Mouse (Mus musculus) midbrain, postnatal 0 days (tissue): ENCODE results near the gene Nxn. TPM values are rescaled to one million over a fixed set of nuclear protein-coding genes. Genes with fewer than 3 reads are reported as not detected.

Source experiments
- ATAC-seq: fragments of 200-750 bp; cut with Nextera tagmentation; 2 replicates; pipeline ENCODE4 v1.8.0; 2017; ENCODE audit warnings: moderate number of reproducible peaks, mild to moderate bottlenecking, moderate TSS enrichment, moderate library complexity; ENCODE audit not compliant: low FRiP score
- DNase-seq: peaks from one replicate; pipeline ENCODE4 v3.0.0-alpha.2; 2015; ENCODE audit warnings: low spot score
- H3K27ac ChIP-seq: fragments of 300-500 bp; sonication (generic); 2 replicates; pipeline ENCODE4 v1.5.1; 2014; ENCODE audit warnings: low read depth, mild to moderate bottlenecking, low read length, mixed read lengths
- H3K27me3 ChIP-seq: fragments of 300-500 bp; sonication (generic); 2 replicates; pipeline ENCODE4 v1.6.1; 2014; ENCODE audit warnings: low read length, control low read depth, mixed read lengths; ENCODE audit not compliant: insufficient read depth
- H3K36me3 ChIP-seq: fragments of 300-500 bp; sonication (generic); 2 replicates; pipeline ENCODE4 v1.6.1; 2014; ENCODE audit warnings: low read length, control low read depth, mixed read lengths; ENCODE audit not compliant: insufficient read depth
- H3K4me1 ChIP-seq: fragments of 300-500 bp; sonication (generic); 2 replicates; pipeline ENCODE4 v1.6.1; 2014; ENCODE audit warnings: mild to moderate bottlenecking, control low read depth, antibody characterized with exemption, low read length, mixed read lengths; ENCODE audit not compliant: insufficient read depth
- H3K4me2 ChIP-seq: fragments of 300-500 bp; sonication (generic); 2 replicates; pipeline ENCODE4 v1.6.1; 2014; ENCODE audit warnings: low read depth, mild to moderate bottlenecking, low read length, mixed read lengths; ENCODE audit not compliant: poor library complexity, severe bottlenecking
- H3K4me3 ChIP-seq: fragments of 300-500 bp; sonication (generic); 2 replicates; pipeline ENCODE4 v1.5.1; 2014; ENCODE audit warnings: low read depth, mild to moderate bottlenecking, low read length, moderate library complexity
- H3K9ac ChIP-seq: fragments of 300-500 bp; sonication (generic); replicated peaks from 2 replicates; pipeline ENCODE4 v1.6.1; 2014; ENCODE audit warnings: mild to moderate bottlenecking, low read length, moderate library complexity, mixed read lengths; ENCODE audit not compliant: poor library complexity, severe bottlenecking
- H3K9me3 ChIP-seq: fragments of 300-500 bp; sonication (generic); 2 replicates; pipeline ENCODE4 v1.6.1; 2016; ENCODE audit warnings: low read length, control low read depth
- CTCF ChIP-seq: IDR thresholded peaks from 2 replicates; pipeline ENCODE4 v1.5.1; 2016; ENCODE audit warnings: antibody characterized with exemption, mild to moderate bottlenecking
- WGBS: fragments of 180-500 bp; shearing (Covaris S2); extraction: QIAGEN DNeasy Blood & Tissue Kit; methylation state at CpG from one replicate; pipeline ENCODE4 v1.1.7; 2014; 5-methylcytosine and 5-hydroxymethylcytosine counted together
- polyA plus RNA-seq: library from polyadenylated mRNA; unstranded; fragments of >200 nt; fragmentation: Nextera tagmentation; extraction: Ambion mirVana; gene quantifications from 2 replicates; pipeline ENCODE4 v1.2.1, GENCODE M21; 2015
- total RNA-seq: library from RNA; depleted of rRNA; stranded (reverse); fragments of >200 nt; gene quantifications from 2 replicates; pipeline ENCODE4 v1.2.3, GENCODE M21; 2014

Gene Nxn
- total and polyA plus RNA-seq, 2 experiments from 2014 or later: 15.2 to 32.2 TPM

DNA sequence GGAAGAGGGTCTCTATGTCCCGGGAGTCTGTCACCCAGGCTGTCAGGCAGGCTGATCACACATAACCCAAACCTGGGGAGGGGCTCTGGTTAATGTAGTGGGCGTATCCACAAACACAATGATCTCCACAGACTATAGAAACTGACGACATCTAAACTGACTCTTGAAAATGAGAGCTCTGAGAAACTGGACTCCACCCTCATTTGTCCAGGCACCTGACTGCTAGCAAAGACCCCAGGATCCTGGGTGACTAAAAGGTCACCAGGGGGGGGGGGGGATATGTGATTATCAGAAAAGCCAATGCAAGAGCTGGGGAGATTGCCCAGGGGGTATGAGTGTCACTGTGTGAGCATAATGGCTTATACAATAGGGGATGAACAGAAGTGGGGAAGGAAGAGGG lies 13.2 kb downstream of the Nxn start:
- H3K4me1 ChIP-seq: no peaks in the 10 kb centered on the region
- no peak overlapping the region for H3K4me2 ChIP-seq
- 53% methylated on average over 3 of the region's 3 CpGs for WGBS
- no peak overlapping the region for H3K4me3 ChIP-seq
- no peak for TF ChIP-seq CTCF
- H3K9ac ChIP-seq: no peak overlapping the region
- H3K9me3 ChIP-seq: no peaks in the 10 kb centered on the region
- no peak for DNase-seq
- no peaks in the 10 kb centered on the region for H3K27me3 ChIP-seq
- no peak overlapping the region for H3K27ac ChIP-seq
- no peaks in the 10 kb centered on the region for H3K36me3 ChIP-seq
- ATAC-seq: no peak

DNA sequence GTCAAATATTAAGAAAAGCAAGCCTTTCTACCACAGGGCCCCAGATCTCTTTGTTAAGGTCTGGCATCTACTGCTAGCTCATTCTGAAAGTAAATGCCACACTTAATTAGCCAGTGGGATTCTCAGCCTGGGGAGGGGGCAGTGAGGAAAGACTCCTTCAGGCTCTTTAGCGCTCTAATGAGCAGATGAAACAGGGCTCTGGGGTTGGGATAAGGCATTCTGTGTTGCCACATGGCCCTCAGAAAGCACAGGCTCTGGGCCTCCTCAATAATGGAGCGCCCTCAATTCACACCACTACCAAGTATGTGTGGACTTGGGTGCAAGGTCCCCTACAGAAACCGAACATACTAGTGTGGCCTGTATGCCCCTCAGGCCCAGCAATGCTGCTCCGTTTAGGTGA lies 13.9 kb downstream of the Nxn start:
- WGBS: 60% methylated on average over 4 of the region's 4 CpGs
- no peak for DNase-seq

DNA sequence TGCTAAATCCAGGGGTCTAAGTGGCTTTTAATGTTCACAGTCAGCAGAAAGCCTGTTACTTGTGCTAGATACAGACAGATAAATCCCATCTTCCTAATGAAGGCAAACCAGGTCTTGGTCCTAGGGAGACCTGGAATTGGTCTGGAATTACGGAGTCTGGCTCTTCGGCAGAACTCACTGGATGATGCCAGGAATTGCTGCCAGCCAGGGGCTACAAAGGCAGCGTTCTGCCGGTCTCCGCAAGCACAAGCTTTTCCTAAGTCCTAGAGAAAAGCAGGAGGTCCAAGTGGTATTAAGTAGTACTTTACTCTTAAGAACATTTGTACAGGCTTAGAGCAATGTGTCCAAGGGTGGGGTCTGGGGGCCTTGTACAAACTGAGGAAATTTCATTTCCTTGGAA lies 14.6 kb downstream of the Nxn start:
- H3K36me3 ChIP-seq: no peaks in the 10 kb centered on the region
- WGBS: 58% methylated on average over 5 of the region's 5 CpGs
- no peak for TF ChIP-seq CTCF
- H3K9me3 ChIP-seq: no peaks in the 10 kb centered on the region
- ATAC-seq: no peak
- H3K4me2 ChIP-seq: no peak overlapping the region
- peak; percentile 40 for DNase-seq
- no peaks in the 10 kb centered on the region for H3K27me3 ChIP-seq
- no peaks in the 10 kb centered on the region for H3K4me1 ChIP-seq
- no peak overlapping the region for H3K9ac ChIP-seq
- H3K4me3 ChIP-seq: no peak overlapping the region
- no peak overlapping the region; the same call in 1 of the 2 replicates for H3K27ac ChIP-seq

More for the DNA sequence above, 13.9 kb downstream of the Nxn start:
- ATAC-seq: no peak
- Histone ChIP-seq H3K36me3 (no peaks in the 10 kb centered on the region), H3K9ac (no peak overlapping the region), H3K4me2 (no peak overlapping the region), H3K4me1 (no peaks in the 10 kb centered on the region), H3K27me3 (no peaks in the 10 kb centered on the region), H3K4me3 (no peak overlapping the region), H3K27ac (no peak overlapping the region), H3K9me3 (no peaks in the 10 kb centered on the region)
- TF ChIP-seq CTCF: no peak

- H3K36me3 ChIP-seq: no peaks in the 10 kb centered on the region
- ATAC-seq (no peak), DNase-seq (no peak)
- H3K27ac ChIP-seq: no peak overlapping the region
- no peaks in the 10 kb centered on the region for H3K4me1 ChIP-seq
- no peaks in the 10 kb centered on the region for H3K27me3 ChIP-seq
- H3K9me3 ChIP-seq: no peaks in the 10 kb centered on the region
- no peak overlapping the region for H3K4me2 ChIP-seq
- no peak overlapping the region for H3K4me3 ChIP-seq
- TF ChIP-seq CTCF: no peak
- no peak overlapping the region for H3K9ac ChIP-seq
- 22% methylated on average over 13 of the region's 13 CpGs for WGBS
Observed at GRCm38 (mm10) chr11:76382711-76383324, 16.1 kb downstream of the Nxn start.

DNA sequence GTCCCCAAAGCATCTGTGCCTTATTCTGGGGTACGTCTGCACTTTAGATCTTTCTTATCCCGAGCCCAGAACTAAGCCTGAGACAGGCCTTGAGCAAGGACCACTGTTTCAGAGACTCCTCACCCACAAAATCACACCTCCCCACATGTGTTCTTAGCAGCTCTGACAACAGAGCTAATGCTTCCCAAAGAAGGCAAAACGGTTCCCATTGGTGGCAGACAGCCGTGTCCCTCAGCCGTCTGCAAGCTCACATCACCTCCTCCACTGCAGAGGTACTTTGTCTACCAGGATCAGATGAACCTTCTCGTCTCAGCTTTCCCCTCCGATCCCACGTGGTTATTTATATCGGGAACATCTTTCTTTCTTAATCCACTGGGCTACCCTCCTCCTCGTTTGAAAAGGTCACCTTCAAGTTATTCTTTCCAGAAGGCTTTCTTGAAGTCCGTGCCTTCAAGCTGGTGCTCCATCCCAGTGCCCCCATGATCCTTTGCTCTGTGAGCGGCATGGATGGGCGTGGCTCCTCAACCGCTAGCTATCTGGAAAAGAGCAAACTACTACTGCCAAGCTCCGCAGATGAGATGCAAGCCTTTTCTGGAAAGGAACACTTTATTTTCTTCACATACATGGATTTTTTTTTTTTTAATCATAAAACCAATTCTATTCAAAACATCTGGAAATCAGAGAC lies 17.6 kb downstream of the Nxn start:
- no peak overlapping the region for H3K27ac ChIP-seq
- no peaks in the 10 kb centered on the region for H3K36me3 ChIP-seq
- WGBS: 86% methylated on average over 15 of the region's 15 CpGs
- H3K9ac ChIP-seq: no peak overlapping the region
- H3K27me3 ChIP-seq: no peaks in the 10 kb centered on the region
- no peaks in the 10 kb centered on the region for H3K4me1 ChIP-seq
- TF ChIP-seq CTCF: no peak
- no peak for DNase-seq
- H3K9me3 ChIP-seq: no peaks in the 10 kb centered on the region
- no peak overlapping the region for H3K4me3 ChIP-seq
- no peak for ATAC-seq
- no peak overlapping the region for H3K4me2 ChIP-seq

DNA sequence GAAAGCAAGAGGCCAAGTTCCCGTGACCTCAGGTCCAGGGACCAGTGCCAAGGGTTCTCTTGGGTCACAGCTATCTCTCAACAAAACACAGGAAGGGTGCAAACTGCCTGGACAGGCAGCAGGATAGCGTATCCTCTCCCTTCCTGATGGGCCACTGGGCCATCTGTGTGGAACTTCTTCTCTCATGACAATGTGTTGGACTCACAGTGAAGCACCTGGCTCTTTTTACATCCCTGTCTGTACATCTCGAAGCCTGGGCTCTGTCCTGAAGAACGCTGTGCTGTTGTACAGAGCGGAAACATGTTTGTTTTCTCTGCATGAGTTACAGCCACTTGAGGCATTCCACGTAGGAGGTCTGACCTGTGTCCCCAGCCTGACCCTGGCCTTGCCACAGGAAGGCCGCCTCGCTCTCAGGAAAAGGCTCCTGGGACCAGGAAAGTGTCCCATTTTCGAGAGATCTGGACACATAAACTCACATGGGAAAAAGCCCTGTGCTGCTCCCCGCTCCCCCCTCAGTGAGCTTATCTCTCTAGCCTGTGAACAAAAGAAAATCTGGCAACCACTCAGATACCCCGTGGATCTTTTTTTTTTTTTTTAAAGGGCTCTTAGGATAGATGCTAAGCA lies 18.9 kb downstream of the Nxn start:
- no peak for TF ChIP-seq CTCF
- Histone ChIP-seq H3K36me3 (no peaks in the 10 kb centered on the region), H3K4me2 (no peak overlapping the region), H3K27ac (no peak overlapping the region), H3K4me3 (no peak overlapping the region), H3K27me3 (no peaks in the 10 kb centered on the region), H3K9ac (no peak overlapping the region), H3K9me3 (no peaks in the 10 kb centered on the region), H3K4me1 (no peaks in the 10 kb centered on the region)
- WGBS: 43% methylated on average over 11 of the region's 11 CpGs
- DNase-seq (no peak), ATAC-seq (no peak)
